Mouse (Mus musculus) left cerebral cortex, postnatal 4 days (tissue): ENCODE results near the gene Chst14. TPM values are rescaled to one million over a fixed set of nuclear protein-coding genes. Genes with fewer than 3 reads are reported as not detected.

Experiments used
- DNase-seq: peaks from one replicate; pipeline ENCODE4 v3.0.0-alpha.2; 2022
- intact Hi-C: fragments of 180-260 bp; cut with DNase I; formaldehyde crosslinking; loops from one replicate; pipeline ENCODE4 v1.15.1; 2025
- total RNA-seq, 2 experiments: library from RNA; stranded (reverse); gene quantifications; 2 replicates each; pipeline ENCODE4 v1.2.3; 2021

Gene Chst14
- total RNA-seq, 2 experiments from 2014 or later = 4.0 to 4.3 TPM

GRCm38 (mm10) chr2:118903333-118903741, 23.0 kb upstream of the Chst14 start:
- peak; percentile 65 for DNase-seq
- intact Hi-C loops = loop anchor here (5.0 kb wide), 1 partner anchor 74 kb away; no protein-coding TSS in a partner anchor

GRCm38 (mm10) chr2:118905433-118906117, 20.7 kb upstream of the Chst14 start:
- intact Hi-C loops = no loop called here
- no peak for DNase-seq

GRCm38 (mm10) chr2:118906118-118906492, 20.2 kb upstream of the Chst14 start:
- no peak for DNase-seq
- intact Hi-C loops = no loop called here

DNA sequence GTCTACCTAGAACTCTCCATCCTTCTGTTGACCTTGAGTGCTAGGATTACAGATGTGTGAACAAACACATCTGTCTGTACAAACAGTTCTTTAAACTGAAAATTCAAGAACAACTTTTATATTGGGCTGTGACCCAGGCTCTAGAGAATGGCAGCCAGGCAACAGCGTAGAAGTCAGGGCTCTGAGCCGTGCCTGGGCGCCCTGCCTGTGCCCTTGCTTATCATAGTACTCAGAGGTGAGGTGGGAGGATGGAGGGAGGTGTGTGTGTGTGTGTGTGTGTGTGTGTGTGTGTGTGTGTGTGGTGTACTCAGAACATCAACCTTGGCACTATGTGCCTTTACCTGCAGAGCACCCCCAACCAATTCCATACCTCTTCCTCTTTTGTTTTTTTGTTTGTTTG, 18.5 kb upstream of the Chst14 start:
- DNase-seq = no peak
- intact Hi-C loops = no loop called here

- no peak for DNase-seq
- intact Hi-C loops = no loop called here
Observed at GRCm38 (mm10) chr2:118909151-118909550, 17.1 kb upstream of the Chst14 start.

DNA sequence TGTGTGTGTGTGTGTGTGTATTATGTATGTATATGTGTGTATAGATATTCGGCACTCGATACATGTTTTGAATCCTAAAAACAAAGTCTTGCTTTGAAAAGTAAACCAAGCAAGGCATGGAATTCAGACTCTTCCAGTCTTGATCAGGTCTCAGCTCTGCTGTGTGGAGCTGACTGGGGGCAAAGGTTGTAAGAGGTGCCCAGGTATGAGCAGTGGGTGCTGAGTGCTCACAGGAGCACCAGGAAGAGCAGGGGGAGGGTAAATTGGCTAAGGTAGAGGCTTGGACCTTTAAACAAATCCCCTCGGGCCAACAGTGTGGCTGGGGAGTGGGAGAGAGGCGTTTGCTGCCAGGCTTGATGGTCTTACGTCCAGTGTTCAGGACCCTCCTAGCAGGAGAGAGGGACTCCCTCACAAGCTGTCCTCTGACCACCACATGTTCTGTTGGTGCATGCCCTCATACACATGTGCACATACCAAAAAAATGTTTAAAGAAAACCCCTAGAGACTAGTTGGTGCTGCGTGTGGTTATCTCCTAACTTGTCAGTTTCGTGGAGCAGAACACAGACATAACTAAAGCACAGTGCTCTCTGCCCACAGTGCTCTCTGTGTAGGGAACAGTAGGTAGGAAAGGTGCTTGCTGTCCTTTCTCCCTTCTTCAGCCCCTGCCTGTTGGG, 15.6 kb upstream of the Chst14 start:
- no peak for DNase-seq

GRCm38 (mm10) chr2:118912706-118913105, 13.6 kb upstream of the Chst14 start:
- intact Hi-C loops = no loop called here
- no peak for DNase-seq

More for the DNA sequence above, 15.6 kb upstream of the Chst14 start:
- intact Hi-C loops = no loop called here

DNA sequence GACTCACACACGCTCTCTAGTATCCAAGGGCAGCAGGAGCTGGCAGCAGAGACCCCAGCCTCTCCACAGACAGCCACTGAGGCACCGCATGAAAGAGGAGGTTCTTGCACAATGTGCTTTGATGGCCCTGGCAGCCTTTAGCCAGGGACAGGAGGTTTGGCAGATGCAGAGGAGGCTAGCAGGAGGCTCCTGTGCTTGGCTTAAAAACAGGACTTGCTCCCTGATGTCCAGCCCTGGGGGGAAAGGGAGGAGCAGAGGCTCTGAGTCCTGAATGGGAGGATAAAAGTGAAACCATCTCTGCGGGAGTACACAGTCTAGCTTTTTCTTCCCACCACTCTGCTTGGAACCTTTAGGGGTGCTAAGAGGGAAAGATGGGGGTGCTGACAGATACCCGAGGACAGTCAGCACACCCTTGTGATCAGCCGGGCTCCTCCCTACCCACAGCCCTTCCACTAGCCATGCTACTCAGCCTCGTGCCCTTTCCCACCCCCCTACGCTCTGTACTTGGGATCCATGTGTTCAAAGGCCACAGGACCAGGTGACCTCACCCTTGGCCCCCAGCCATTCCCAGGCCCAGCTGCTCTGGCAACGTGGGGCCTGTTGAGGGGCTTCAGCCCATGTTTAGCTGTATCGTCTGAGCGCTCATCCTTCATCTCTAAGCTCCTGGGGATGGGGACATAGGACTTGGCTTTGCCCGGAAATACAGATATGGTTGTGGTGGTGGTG, 12.6 kb upstream of the Chst14 start:
- intact Hi-C loops = no loop called here
- peak; percentile 68 for DNase-seq

DNA sequence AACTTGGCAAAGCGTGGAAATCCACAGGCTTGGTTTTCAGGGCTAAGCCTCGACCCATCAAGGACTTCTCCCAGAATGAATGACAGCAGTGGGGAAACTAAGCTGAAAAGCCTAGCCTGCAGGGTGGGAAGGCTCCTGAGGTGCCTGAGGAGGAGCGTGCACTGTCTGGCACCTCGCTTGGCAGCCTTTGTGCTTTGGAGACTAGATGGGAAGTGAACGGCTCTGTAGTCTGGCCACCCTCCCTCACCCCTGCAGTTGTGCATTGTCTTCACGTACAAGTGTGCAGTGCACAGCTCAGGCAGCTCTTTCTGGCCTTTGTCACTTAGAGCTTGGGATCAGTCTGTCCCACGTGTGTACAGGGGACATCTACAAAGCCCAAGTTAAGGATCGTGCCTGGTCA, 11.6 kb upstream of the Chst14 start:
- DNase-seq = no peak
- intact Hi-C loops = no loop called here

DNA sequence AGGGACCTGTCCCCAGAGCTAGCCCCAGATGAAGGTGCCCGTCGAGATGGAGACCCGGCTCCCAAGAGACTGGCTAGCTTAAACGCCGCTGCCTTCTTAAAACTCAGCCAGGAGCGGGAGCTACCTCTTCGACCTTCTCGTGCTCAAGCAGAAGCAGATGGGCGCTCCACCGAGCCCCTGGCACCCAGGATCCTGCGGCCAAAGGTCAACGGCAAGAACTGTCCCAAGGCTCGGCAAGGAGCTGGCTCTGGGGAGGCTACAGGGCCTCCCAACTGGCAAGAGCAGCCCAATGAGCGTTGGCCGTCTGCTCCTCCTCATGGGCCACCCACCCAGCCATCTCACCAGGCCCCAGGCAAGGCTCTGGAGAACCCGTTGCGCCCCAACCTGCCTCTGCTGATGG, 9.9 kb upstream of the Chst14 start:
- no peak for DNase-seq
- intact Hi-C loops = no loop called here

DNA sequence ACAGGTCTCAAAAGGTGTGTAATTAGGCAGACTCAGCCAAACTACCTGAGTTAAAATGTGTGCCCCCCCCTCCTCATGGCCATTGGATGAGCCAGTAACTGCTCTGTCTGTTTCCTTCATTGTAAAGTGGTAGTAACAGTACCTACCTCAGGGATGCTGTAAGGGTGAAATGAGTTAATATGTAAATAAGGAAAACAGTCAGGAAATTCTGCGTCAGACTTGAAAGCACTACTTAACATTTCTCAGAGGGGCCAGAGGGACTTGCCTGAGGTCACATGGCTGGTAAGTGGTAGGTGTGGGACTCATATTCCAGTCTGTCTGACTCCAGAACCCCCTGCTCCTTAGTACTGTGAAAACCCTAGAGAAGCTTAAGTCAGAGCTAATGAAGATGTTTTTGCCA, 7.8 kb upstream of the Chst14 start:
- intact Hi-C loops = no loop called here
- no peak for DNase-seq

GRCm38 (mm10) chr2:118920428-118920827, 5.9 kb upstream of the Chst14 start:
- DNase-seq = no peak
- intact Hi-C loops = no loop called here

- intact Hi-C loops = no loop called here
- DNase-seq = no peak
Observed at GRCm38 (mm10) chr2:118925952-118926351, 344 bp upstream of the Chst14 start.

DNA sequence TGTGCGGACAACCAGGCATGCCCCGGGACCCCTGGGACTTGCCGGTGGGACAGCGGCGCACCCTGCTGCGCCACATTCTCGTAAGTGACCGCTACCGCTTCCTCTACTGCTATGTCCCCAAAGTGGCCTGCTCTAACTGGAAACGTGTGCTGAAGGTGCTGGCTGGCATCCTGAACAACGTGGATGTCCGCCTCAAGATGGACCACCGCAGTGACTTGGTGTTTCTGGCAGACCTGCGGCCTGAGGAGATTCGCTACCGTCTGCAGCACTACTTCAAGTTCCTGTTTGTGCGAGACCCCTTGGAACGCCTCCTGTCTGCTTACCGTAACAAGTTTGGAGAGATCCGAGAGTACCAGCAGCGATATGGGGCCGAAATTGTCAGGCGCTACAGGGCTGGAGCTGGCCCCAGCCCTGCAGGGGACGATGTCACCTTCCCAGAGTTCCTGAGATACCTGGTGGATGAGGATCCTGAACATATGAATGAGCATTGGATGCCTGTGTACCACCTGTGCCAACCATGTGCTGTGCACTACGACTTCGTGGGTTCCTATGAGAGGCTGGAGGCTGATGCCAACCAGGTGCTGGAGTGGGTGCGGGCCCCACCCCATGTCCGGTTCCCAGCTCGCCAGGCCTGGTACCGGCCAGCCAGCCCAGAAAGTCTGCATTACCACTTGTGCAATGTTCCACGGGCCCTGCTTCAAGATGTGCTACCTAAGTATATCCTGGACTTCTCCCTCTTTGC, 873 bp downstream of the Chst14 start:
- no peak for DNase-seq
- intact Hi-C loops = no loop called here

- DNase-seq = no peak
- intact Hi-C loops = no loop called here
Observed at GRCm38 (mm10) chr2:118941341-118941740, 15.0 kb downstream of the Chst14 start.

DNA sequence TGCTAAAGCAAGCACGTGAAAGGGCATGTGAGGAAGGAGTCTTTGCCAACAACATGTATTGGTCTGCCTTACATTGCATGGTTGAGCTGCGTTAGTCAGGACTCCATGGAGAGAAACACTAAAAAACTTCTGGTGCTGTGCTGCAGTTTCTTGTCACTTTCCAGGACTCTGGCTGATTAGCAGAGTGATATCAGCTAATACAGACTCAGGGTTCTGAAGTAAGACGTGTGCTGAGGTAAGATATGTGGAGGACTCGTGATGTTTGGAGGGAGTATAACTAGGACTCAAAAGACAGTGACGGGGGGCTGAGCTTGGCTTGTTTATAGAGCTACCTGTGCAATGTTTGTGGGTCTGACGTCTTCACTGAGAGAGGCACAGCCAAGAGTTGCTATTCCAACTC, 16.9 kb downstream of the Chst14 start:
- DNase-seq = no peak
- intact Hi-C loops = no loop called here

DNA sequence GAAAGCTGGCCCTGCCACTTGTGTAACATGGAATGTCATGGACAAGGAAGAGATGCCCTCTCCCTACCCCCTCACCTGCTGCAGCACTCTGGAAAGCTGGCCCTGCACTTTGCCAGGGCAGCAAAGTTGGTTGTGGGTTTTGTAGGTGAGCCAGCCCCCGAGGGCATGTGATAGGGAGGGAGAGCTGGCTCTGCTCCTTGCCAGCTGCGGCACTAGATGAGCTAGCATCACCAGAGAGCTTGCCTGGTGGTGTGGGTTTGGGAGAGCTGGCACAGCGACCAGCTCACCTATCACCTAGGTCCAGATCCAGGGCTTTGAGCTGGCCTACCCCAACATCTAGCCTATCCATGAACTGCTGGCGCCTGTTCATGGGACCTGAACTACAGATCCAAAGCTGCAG, 22.5 kb downstream of the Chst14 start:
- intact Hi-C loops = no loop called here

DNA sequence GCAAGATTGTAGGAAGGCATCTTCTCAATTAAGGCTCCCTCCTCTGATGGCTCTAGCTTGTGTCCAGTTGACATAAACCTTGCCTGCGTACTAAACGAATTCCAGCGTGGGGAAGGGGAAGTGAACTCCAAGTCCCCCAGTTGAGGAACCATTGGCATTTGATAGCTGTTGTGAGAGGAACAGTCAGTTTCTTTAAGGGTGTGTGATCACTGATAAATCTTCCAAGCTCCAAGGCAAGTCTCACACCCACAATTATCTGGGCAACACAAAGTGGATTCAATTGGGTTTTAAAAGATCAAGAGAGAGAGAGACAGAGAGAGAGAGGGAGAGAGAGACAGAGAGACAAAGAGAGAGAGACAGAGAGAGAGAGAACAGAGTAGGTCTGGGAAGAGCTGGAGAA, 23.4 kb downstream of the Chst14 start:
- intact Hi-C loops = no loop called here
- no peak for DNase-seq

More for the DNA sequence above, 22.5 kb downstream of the Chst14 start:
- no peak for DNase-seq

DNA sequence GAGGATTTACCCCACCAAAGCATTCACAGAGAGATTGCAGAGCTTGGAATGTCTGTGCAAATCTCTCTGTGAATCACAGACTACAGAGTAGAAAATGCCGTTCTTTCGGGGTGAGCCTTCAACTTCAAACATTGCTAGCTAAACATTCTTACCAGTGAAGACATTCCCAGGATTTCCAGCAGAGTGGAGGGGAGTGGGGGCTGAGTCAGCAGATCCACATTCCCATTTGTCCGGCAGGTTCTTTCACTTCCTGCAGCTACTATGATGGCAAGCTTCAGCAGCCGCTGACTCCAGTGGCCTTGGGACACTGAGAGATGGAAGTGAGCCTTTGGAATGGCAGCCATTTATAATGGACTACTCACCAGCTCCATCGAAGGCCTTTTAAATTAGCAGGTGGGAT, 30.2 kb downstream of the Chst14 start:
- DNase-seq = no peak

DNA sequence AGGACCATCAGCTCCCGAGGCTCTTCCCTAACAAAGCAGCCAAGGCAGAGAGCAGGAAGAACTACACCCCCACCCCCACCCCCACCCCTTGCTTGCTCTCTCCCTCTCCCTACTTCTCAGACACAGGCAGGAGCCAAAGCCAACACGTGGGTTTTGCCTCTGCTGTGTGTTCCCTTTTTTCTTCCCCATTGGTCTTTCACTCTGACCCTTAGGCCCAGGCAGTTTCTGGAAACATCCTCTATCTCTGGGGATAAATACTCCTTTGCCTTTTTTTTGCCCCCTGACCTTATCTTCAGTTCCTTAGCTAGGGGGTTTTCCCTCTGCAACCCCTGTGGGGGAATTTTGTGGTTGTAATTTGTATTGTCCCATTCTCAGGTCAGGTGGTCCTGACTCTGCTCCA, 33.3 kb downstream of the Chst14 start:
- no peak for DNase-seq
- intact Hi-C loops = no loop called here

More for the DNA sequence above, 30.2 kb downstream of the Chst14 start:
- intact Hi-C loops = no loop called here

GRCm38 (mm10) chr2:118960413-118960812, 34.1 kb downstream of the Chst14 start:
- intact Hi-C loops = no loop called here
- DNase-seq = no peak
